Mouse (Mus musculus): ENCODE measurements at regions not wholly inside any gene's neighbourhood (a gene's known extent, or its start where the extent isn't known, plus 50 kb on each side); places are given as distances from the start of the nearest gene placed in this dataset.

DNA sequence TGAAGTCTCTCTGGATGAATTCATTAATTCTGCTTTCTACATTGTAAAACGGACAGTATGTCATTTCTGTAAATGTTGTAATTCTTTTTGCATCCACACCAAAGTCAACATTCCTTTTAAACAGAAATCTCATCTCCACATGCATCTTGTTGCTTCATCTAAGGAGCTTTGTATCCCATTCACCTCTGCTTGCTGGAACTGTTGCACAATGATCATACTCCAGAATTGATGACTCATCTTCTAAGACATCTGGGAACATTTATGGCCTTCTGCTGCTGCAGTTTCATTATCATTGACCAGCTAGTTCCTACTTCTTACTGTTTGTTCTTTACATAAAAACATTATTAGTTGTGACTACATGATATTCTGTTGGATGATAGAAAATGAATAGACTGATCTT lies 1926.9 kb upstream of the Gm38303 start:
- TF ChIP-seq MAFK (IDR thresholded peaks at IDR 0.05; ENCODE audit: borderline replicate concordance, low read depth, low read length) (no peak), HCFC1 (IDR thresholded peaks at IDR 0.05; ENCODE audit: low read depth, low read length) (no peak), GATA1 (IDR thresholded peaks at IDR 0.05; ENCODE audit: low read depth, low read length) (no peak), MAZ (IDR thresholded peaks at IDR 0.05; ENCODE audit: low read depth, low read length) (no peak), POLR2A (IDR thresholded peaks at IDR 0.05; ENCODE audit: control insufficient read depth in 1 of 2, insufficient read depth in 1 of 2, low read depth in 1 of 2, low read length in 2 of 2, poor library complexity in 1 of 2) (no peak)

All from MEL (cell line).